In genomic region chr2:5034801-5035200, GRCm38 (mm10) we compare ENCODE assay signal across 25 mouse cellular contexts. TPM values are rescaled to one million over a fixed set of nuclear protein-coding genes. Genes with fewer than 3 reads are reported as not detected.
"Had no signal": no experiment of that assay in that cellular context is flagged by ENCODE, and none has a peak within 500 bp of the region (broad histone marks: within the 10 kb centered on the region; RNA-seq: fewer than 3 reads in every experiment).

No protein-coding gene starts in this region.

- H3K4me1 ChIP-seq: midbrain, embryonic 13.5 days had no signal

- ATAC-seq: midbrain, embryonic 13.5 days; midbrain, embryonic 15.5 days had no signal

- H3K9me3 ChIP-seq: midbrain, embryonic 10.5 days; midbrain, embryonic 13.5 days; midbrain, embryonic 15.5 days; neural tube, embryonic 13.5 days; neural tube, embryonic 15.5 days had no signal

- H3K4me3 ChIP-seq: midbrain, embryonic 10.5 days; midbrain, embryonic 13.5 days; midbrain, embryonic 15.5 days; myocyte; neural tube, embryonic 13.5 days; neural tube, embryonic 15.5 days had no signal

- H3K27ac ChIP-seq: midbrain, embryonic 10.5 days; midbrain, embryonic 13.5 days; midbrain, embryonic 15.5 days; neural tube, embryonic 13.5 days; neural tube, embryonic 15.5 days had no signal

- H3K27me3 ChIP-seq: midbrain, embryonic 13.5 days; midbrain, embryonic 15.5 days; neural tube, embryonic 13.5 days; neural tube, embryonic 15.5 days had no signal

- H3K36me3 ChIP-seq: midbrain, embryonic 10.5 days; midbrain, embryonic 13.5 days; midbrain, embryonic 15.5 days; neural tube, embryonic 13.5 days had no signal

- DNase-seq: lung, adult 18-20 months; lung, embryonic 14.5 days; lung, postnatal 10 days; lung, postnatal 4 days; retina, postnatal 1 day; right cerebral cortex, adult 18-20 months; right cerebral cortex, postnatal 25 days; right cerebral cortex, postnatal 4 days; spleen, adult 18-20 months; thymus, adult 18-20 months; thymus, postnatal 14 days; thymus, postnatal 36 days had no signal

- H3K4me2 ChIP-seq: lung, embryonic 14.5 days; midbrain, embryonic 13.5 days; midbrain, embryonic 15.5 days; neural tube, embryonic 13.5 days; neural tube, embryonic 15.5 days had no signal

- H3K9ac ChIP-seq: lung, embryonic 14.5 days; midbrain, embryonic 13.5 days; midbrain, embryonic 15.5 days; neural tube, embryonic 13.5 days; neural tube, embryonic 15.5 days had no signal

RNA-seq across cellular contexts. Expression of gene Ucma, which starts 58.9 kb away (rescaled TPM):
- total RNA-seq: megakaryocyte, adult 5-6 weeks; megakaryocyte-erythroid progenitor cell, adult 5-6 weeks had no signal
- polyA plus RNA-seq: liver, embryonic 16.5 days; lung, embryonic 14.5 days; lung, embryonic 16.5 days; midbrain, embryonic 10.5 days; midbrain, embryonic 13.5 days; neural tube, embryonic 13.5 days; neural tube, embryonic 15.5 days; small intestine, adult 2 months; stomach, embryonic 14.5 days; stomach, embryonic 16.5 days had no signal
